Mouse (Mus musculus) midbrain, embryonic 11.5 days (tissue): Measurements from ENCODE around the gene Sparc. TPM values are rescaled to one million over a fixed set of nuclear protein-coding genes. Genes with fewer than 3 reads are reported as not detected.
A peak's percentile ranks its signal among the peaks of the same experiment; 100 is the strongest.

ENCODE experiments used
- ATAC-seq: fragments of 200-750 bp; cut with Nextera tagmentation; 2 replicates; pipeline ENCODE4 v1.8.0; 2017; ENCODE audit warnings: moderate TSS enrichment, moderate library complexity; ENCODE audit not compliant: low FRiP score
- DNase-seq: peaks from one replicate; pipeline ENCODE4 v3.0.0; 2015; ENCODE audit warnings: low spot score; ENCODE audit errors: missing footprints
- H3K27ac ChIP-seq: fragments of 300-500 bp; sonication (generic); 2 replicates; pipeline ENCODE4 v1.5.1; 2014; ENCODE audit warnings: low read depth, low read length
- H3K27me3 ChIP-seq: fragments of 300-500 bp; sonication (generic); 2 replicates; pipeline ENCODE4 v1.6.1; 2014; ENCODE audit warnings: mild to moderate bottlenecking, low read length, moderate library complexity, mixed read lengths; ENCODE audit not compliant: control insufficient read depth, insufficient read depth
- H3K36me3 ChIP-seq: fragments of 300-500 bp; sonication (generic); 2 replicates; pipeline ENCODE4 v1.6.1; 2014; ENCODE audit warnings: mild to moderate bottlenecking, low read length, moderate library complexity, mixed read lengths; ENCODE audit not compliant: control insufficient read depth, insufficient read depth
- H3K4me1 ChIP-seq: fragments of 300-500 bp; sonication (generic); 2 replicates; pipeline ENCODE4 v1.6.1; 2014; ENCODE audit warnings: low read length; ENCODE audit not compliant: control insufficient read depth, insufficient read depth
- H3K4me2 ChIP-seq: fragments of 300-500 bp; sonication (generic); 2 replicates; pipeline ENCODE4 v1.6.1; 2014; ENCODE audit warnings: mild to moderate bottlenecking, moderate library complexity
- H3K4me3 ChIP-seq: fragments of 300-500 bp; sonication (generic); 2 replicates; pipeline ENCODE4 v1.5.1; 2014; ENCODE audit warnings: low read depth, low read length
- H3K9ac ChIP-seq: fragments of 300-500 bp; sonication (generic); 2 replicates; pipeline ENCODE4 v1.6.1; 2014; ENCODE audit warnings: low read length
- H3K9me3 ChIP-seq: fragments of 300-500 bp; sonication (generic); 2 replicates; pipeline ENCODE4 v1.6.1; 2016; ENCODE audit warnings: low read length; ENCODE audit not compliant: control insufficient read depth
- WGBS: fragments of 180-500 bp; shearing (Covaris S2); extraction: QIAGEN DNeasy Blood & Tissue Kit; methylation state at CpG from one replicate; pipeline ENCODE4 v1.1.7; 2014; 5-methylcytosine and 5-hydroxymethylcytosine counted together
- polyA plus RNA-seq: library from polyadenylated mRNA; unstranded; fragments of >200 nt; fragmentation: Nextera tagmentation; extraction: Ambion mirVana; gene quantifications from 2 replicates; pipeline ENCODE4 v1.2.1, GENCODE M21; 2014

The Sparc gene
- polyA plus RNA-seq, 1 experiment from 2014 or later = 428 TPM

GRCm38 (mm10) chr11:55415036-55415704, 7.8 kb downstream of the Sparc start:
- no peak overlapping the region for H3K9ac ChIP-seq
- H3K4me1 ChIP-seq = peaks cover 25% of the 10 kb centered on the region
- H3K4me3 ChIP-seq = no peak overlapping the region
- H3K27me3 ChIP-seq = no peaks in the 10 kb centered on the region
- H3K4me2 ChIP-seq = no peak overlapping the region
- no peak overlapping the region for H3K27ac ChIP-seq
- no peak for ATAC-seq
- no peaks in the 10 kb centered on the region for H3K9me3 ChIP-seq
- 86% methylated on average over 9 of the region's 9 CpGs for WGBS
- H3K36me3 ChIP-seq = no peaks in the 10 kb centered on the region
- peak; percentile 73 for DNase-seq

- no peaks in the 10 kb centered on the region for H3K9me3 ChIP-seq
- no peaks in the 10 kb centered on the region for H3K27me3 ChIP-seq
- H3K4me1 ChIP-seq = peaks cover 18% of the 10 kb centered on the region
- H3K9ac ChIP-seq = no peak overlapping the region
- H3K27ac ChIP-seq = no peak overlapping the region
- WGBS = 72% methylated on average over 5 of the region's 5 CpGs
- H3K36me3 ChIP-seq = no peaks in the 10 kb centered on the region
- DNase-seq (peak; percentile 74), ATAC-seq (no peak)
- no peak overlapping the region for H3K4me3 ChIP-seq
- H3K4me2 ChIP-seq = no peak overlapping the region
Observed at GRCm38 (mm10) chr11:55414314-55414713, 8.7 kb downstream of the Sparc start.

- Histone ChIP-seq H3K4me2 (no peak overlapping the region), H3K36me3 (no peaks in the 10 kb centered on the region), H3K27ac (no peak overlapping the region), H3K4me3 (no peak overlapping the region), H3K9ac (no peak overlapping the region), H3K9me3 (no peaks in the 10 kb centered on the region), H3K27me3 (no peaks in the 10 kb centered on the region), H3K4me1 (peaks cover 9% of the 10 kb centered on the region)
- DNase-seq = peak; percentile 49
- 97% methylated on average over 2 of the region's 2 CpGs for WGBS
- no peak for ATAC-seq
Observed at GRCm38 (mm10) chr11:55413416-55413796, 9.6 kb downstream of the Sparc start.

DNA sequence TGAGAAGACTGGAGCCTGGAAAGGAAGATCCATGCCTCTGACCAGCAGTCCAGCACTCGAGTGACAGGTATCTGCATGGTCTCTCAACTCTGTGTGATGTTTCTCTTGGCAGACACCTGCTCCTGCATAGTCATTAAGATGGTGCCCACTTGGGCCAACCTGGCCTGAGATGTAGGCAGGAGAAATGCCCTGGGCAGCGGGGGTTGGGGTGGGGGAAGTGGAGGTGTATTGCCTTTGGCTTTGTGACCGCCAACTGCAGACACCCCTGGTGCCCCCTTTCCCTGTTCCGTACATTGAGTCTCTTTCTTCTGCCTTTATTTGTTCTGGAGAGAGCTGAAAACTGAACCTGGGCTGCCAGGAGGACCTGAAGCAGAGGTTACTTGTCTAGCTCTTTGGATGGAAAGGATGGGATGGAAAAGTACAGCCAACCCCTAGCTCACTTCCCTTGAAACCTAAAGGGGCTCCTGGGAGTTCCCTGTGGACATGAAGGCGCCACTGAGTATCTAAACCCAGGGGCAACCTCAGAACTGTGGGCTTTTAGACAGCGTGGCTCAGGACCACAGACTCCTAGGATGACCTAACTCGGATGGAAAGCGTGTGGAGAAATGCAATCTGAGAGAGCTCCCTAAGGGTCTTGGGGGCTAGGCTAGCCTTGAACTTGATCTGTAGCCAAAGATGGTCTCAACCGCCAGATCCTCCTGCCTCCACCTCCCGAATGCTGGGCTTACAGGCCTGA, 10.1 kb downstream of the Sparc start:
- ATAC-seq = no peak
- 92% methylated on average over 10 of the region's 10 CpGs for WGBS

DNA sequence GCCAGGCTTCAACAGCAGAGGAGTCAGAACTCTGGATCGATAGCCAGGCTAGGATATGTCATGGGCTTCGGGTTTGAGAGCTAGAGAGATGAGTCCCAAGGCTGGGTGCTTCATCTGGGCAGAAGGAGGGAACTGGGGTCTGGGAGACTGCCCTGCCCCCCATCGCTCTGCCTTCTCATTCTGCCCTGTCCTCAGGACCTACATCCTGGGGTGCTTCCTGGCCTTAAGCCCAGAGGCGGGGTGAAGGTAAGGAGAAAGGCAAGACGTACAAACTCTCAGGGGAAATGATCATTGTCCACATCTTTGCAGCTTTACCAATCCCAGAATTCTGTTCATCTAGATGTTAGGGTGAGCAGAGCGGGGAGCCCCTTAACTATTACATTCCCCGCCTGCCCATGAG, 10.9 kb downstream of the Sparc start:
- peak; percentile 26 for DNase-seq
- Histone ChIP-seq H3K27ac (no peak overlapping the region), H3K4me1 (no peaks in the 10 kb centered on the region), H3K36me3 (no peaks in the 10 kb centered on the region; the same call in 1 of the 2 replicates), H3K4me3 (no peak overlapping the region), H3K9ac (no peak overlapping the region), H3K9me3 (no peaks in the 10 kb centered on the region), H3K27me3 (no peaks in the 10 kb centered on the region), H3K4me2 (no peak overlapping the region)
- WGBS = 85% methylated on average over 7 of the region's 7 CpGs
- no peak for ATAC-seq

More for the DNA sequence above, 10.1 kb downstream of the Sparc start:
- DNase-seq = peak; percentile 64
- Histone ChIP-seq H3K4me1 (peaks cover 5% of the 10 kb centered on the region), H3K9ac (no peak overlapping the region), H3K4me3 (no peak overlapping the region), H3K9me3 (no peaks in the 10 kb centered on the region), H3K27ac (no peak overlapping the region), H3K4me2 (no peak overlapping the region), H3K36me3 (no peaks in the 10 kb centered on the region), H3K27me3 (no peaks in the 10 kb centered on the region)

GRCm38 (mm10) chr11:55410502-55410901, 12.5 kb downstream of the Sparc start:
- Histone ChIP-seq H3K36me3 (peaks cover 3% of the 10 kb centered on the region), H3K4me3 (no peak overlapping the region)
- 62% methylated on average over 3 of the region's 3 CpGs for WGBS

DNA sequence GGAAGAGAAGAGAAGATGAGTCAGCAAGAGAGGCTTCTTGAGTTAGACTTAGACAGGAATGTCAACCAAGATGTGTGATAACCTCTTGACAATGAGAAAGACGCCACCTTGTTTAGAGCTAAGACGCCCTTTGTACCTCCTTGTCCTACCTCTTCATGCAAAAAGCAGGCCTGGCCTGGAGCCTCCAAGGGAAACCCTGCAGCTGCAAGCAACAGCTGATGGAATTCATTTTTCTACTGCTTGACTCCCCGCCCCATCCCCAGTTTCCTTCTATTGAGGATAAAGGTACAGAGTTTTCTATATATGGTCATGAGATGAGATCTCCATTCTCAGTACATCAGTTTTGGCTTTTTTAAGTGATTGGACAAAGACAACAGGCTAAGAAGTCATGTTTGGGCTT, 13.0 kb downstream of the Sparc start:
- peaks cover 3% of the 10 kb centered on the region for H3K36me3 ChIP-seq
- no peak overlapping the region for H3K4me3 ChIP-seq
- WGBS = 93% methylated on average over 3 of the region's 3 CpGs

More at GRCm38 (mm10) chr11:55410502-55410901, 12.5 kb downstream of the Sparc start:
- Histone ChIP-seq H3K4me2 (no peak overlapping the region), H3K4me1 (no peaks in the 10 kb centered on the region), H3K27ac (no peak overlapping the region), H3K9me3 (no peaks in the 10 kb centered on the region), H3K27me3 (no peaks in the 10 kb centered on the region), H3K9ac (no peak overlapping the region)
- DNase-seq (peak; percentile 57), ATAC-seq (no peak)

GRCm38 (mm10) chr11:55407133-55407532, 15.8 kb downstream of the Sparc start:
- ATAC-seq = no peak

More for the DNA sequence above, 13.0 kb downstream of the Sparc start:
- Histone ChIP-seq H3K4me2 (no peak overlapping the region), H3K9me3 (no peaks in the 10 kb centered on the region), H3K9ac (no peak overlapping the region), H3K27me3 (no peaks in the 10 kb centered on the region), H3K27ac (no peak overlapping the region), H3K4me1 (no peaks in the 10 kb centered on the region)
- DNase-seq (peak; percentile 23), ATAC-seq (no peak)

More at GRCm38 (mm10) chr11:55407133-55407532, 15.8 kb downstream of the Sparc start:
- no peak for DNase-seq
- no peaks in the 10 kb centered on the region for H3K4me1 ChIP-seq
- no peak overlapping the region for H3K4me3 ChIP-seq
- H3K9ac ChIP-seq = no peak overlapping the region
- no peaks in the 10 kb centered on the region for H3K27me3 ChIP-seq
- H3K27ac ChIP-seq = no peak overlapping the region
- WGBS = 91% methylated on average over 4 of the region's 4 CpGs
- no peaks in the 10 kb centered on the region for H3K9me3 ChIP-seq
- peaks cover 3% of the 10 kb centered on the region for H3K36me3 ChIP-seq
- H3K4me2 ChIP-seq = no peak overlapping the region
